Mouse (Mus musculus) cerebellum, postnatal 25 days (tissue): ENCODE measurements around the gene Rufy3.

ENCODE experiments used
- DNase-seq, 2 experiments: peaks; one replicate each; pipeline ENCODE4 v3.0.0; 2021; ENCODE audit warnings: mixed read lengths in 2 of 2

Rufy3 gene

GRCm38 (mm10) chr5:88685745-88686299 lies 121.0 kb downstream of the Rufy3 start:
- no peak for DNase-seq

GRCm38 (mm10) chr5:88687996-88688406 lies 123.2 kb downstream of the Rufy3 start:
- DNase-seq, result no peak

- DNase-seq, result no peak
Measured at GRCm38 (mm10) chr5:88688583-88689187, 123.8 kb downstream of the Rufy3 start.

- DNase-seq, result peak in 1 of 2 experiments; percentile 36
Measured at GRCm38 (mm10) chr5:88689279-88689938, 124.6 kb downstream of the Rufy3 start.

GRCm38 (mm10) chr5:88690681-88691505 lies 126.1 kb downstream of the Rufy3 start:
- DNase-seq, result no peak

- DNase-seq, result no peak
Measured at GRCm38 (mm10) chr5:88691506-88692095, 126.8 kb downstream of the Rufy3 start.

GRCm38 (mm10) chr5:88692586-88692985 lies 127.7 kb downstream of the Rufy3 start:
- DNase-seq, result no peak

GRCm38 (mm10) chr5:88693057-88693456 lies 128.2 kb downstream of the Rufy3 start:
- no peak for DNase-seq

- DNase-seq, result peak in 1 of 2 experiments; percentile 41
Measured at GRCm38 (mm10) chr5:88697291-88697690, 132.5 kb downstream of the Rufy3 start.

GRCm38 (mm10) chr5:88699251-88699913 lies 134.5 kb downstream of the Rufy3 start:
- DNase-seq, result no peak
